Mouse (Mus musculus): Measurements from ENCODE around the gene Gatd1. TPM values are rescaled to one million over a fixed set of nuclear protein-coding genes. Genes with fewer than 3 reads are reported as not detected.
A peak's percentile ranks its signal among the peaks of the same experiment; 100 is the strongest.

Gatd1 gene
- polyA plus RNA-seq, 1 experiment, result 36.7 TPM

DNA sequence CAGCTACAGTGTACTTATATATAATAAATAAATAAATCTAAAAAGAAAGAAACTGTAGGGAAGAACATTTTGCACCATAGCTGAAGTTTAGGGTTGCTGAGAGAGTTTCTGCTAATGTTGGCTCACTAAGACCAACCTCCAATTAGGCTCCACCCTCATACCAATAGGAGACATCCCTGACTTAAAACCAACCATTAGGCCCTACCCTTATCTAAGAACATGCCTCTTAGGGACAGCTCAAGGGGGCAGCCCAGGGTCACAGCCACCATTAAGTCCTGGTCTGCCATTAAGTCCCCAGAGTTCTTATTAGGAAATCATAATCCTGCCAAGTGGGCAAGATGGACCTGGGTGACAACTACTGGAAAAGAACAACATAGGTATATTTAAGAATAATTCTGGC, 39.5 kb downstream of the Gatd1 start:
- H3K27me3 ChIP-seq (ENCODE audit: control insufficient read depth, insufficient read depth, low read length, poor library complexity, severe bottlenecking), result no peaks in the 10 kb centered on the region
- no peak overlapping the region for H3K4me3 ChIP-seq (ENCODE audit: low read depth, low read length)
- no peaks in the 10 kb centered on the region for H3K36me3 ChIP-seq (ENCODE audit: control insufficient read depth, insufficient read depth, low read length, poor library complexity, severe bottlenecking)
- H3K9ac ChIP-seq (ENCODE audit: low read depth, poor library complexity, severe bottlenecking), result no peak overlapping the region
- no peak overlapping the region for H3K27ac ChIP-seq (ENCODE audit: insufficient read depth, low read length)
- H3K9me3 ChIP-seq (replicated peaks; ENCODE audit: control insufficient read depth, insufficient read depth, low read length, poor library complexity, severe bottlenecking), result no peaks in the 10 kb centered on the region
- TF ChIP-seq POLR2A (IDR thresholded peaks at IDR 0.05; ENCODE audit: insufficient read depth, low read length) (no peak), EP300 (IDR thresholded peaks at IDR 0.05; ENCODE audit: insufficient read depth, low read depth, low read length) (no peak), CTCF (IDR thresholded peaks at IDR 0.05; ENCODE audit: low read depth, low read length) (no peak)
- H3K4me1 ChIP-seq (ENCODE audit: control insufficient read depth, insufficient read depth, low read length), result no peaks in the 10 kb centered on the region

DNA sequence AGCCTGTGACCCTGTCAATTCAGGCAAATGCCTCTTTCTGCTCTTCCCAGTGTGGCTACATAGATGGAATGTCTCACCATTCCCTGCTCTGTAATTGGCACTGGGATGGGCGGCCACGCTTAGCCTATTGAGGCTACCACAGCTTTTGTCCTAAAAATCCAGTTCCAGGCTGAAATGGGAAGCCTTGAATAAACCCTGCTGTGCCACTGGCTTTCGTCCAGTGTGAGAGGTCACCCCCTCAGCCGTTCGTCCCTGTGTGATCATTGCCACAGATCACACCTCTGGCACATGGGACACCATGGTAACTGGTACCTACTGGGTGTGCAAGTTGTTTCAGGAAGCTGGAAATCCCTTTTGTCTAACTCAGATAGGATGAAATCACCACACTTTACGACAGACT, 40.3 kb downstream of the Gatd1 start:
- Histone ChIP-seq H3K9me3 (replicated peaks; ENCODE audit: control insufficient read depth, insufficient read depth, low read length, poor library complexity, severe bottlenecking) (no peaks in the 10 kb centered on the region), H3K4me1 (ENCODE audit: control insufficient read depth, insufficient read depth, low read length) (no peaks in the 10 kb centered on the region), H3K27ac (ENCODE audit: insufficient read depth, low read length) (peak overlapping the region; percentile 69), H3K9ac (ENCODE audit: low read depth, poor library complexity, severe bottlenecking) (no peak overlapping the region), H3K27me3 (ENCODE audit: control insufficient read depth, insufficient read depth, low read length, poor library complexity, severe bottlenecking) (no peaks in the 10 kb centered on the region), H3K36me3 (ENCODE audit: control insufficient read depth, insufficient read depth, low read length, poor library complexity, severe bottlenecking) (no peaks in the 10 kb centered on the region), H3K4me3 (ENCODE audit: low read depth, low read length) (no peak overlapping the region)
- TF ChIP-seq CTCF (IDR thresholded peaks at IDR 0.05; ENCODE audit: low read depth, low read length) (no peak), POLR2A (IDR thresholded peaks at IDR 0.05; ENCODE audit: insufficient read depth, low read length) (no peak), EP300 (IDR thresholded peaks at IDR 0.05; ENCODE audit: insufficient read depth, low read depth, low read length) (no peak)

DNA sequence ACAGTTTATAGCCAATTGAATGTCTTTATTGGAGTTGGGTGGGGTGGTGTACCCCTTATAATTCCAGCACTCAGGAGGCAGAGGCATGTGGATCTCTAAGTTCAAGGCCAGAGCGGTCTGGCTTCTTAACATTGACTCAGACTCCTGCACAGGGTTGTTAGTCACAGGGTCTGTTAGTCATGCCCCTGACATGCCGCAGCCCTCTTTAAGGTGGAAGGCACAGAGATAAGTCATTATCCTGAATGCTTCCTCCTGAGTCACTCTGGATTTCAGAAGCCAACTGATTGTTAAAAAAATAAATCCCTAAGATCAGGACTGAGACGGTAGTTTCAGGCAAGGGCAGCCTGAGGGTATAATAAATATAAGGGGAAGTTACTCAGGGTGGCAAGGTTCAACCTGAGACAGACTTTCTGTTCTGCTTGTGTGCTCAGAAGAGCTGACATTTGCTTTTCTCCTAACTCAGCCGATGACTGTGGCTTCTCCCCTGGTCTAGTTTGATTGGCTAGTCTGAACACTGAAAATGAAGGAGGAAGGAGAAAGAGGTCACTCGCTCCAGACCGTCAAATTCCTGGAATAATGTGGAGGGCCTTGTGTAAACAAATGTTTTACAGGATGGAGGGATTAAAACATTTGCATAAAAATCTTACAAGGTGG, 41.9 kb downstream of the Gatd1 start:
- Histone ChIP-seq H3K9ac (ENCODE audit: low read depth, poor library complexity, severe bottlenecking) (peak overlapping the region; percentile 63), H3K27me3 (ENCODE audit: control insufficient read depth, insufficient read depth, low read length, poor library complexity, severe bottlenecking) (no peaks in the 10 kb centered on the region), H3K4me1 (ENCODE audit: control insufficient read depth, insufficient read depth, low read length) (no peaks in the 10 kb centered on the region), H3K9me3 (replicated peaks; ENCODE audit: control insufficient read depth, insufficient read depth, low read length, poor library complexity, severe bottlenecking) (no peaks in the 10 kb centered on the region), H3K36me3 (ENCODE audit: control insufficient read depth, insufficient read depth, low read length, poor library complexity, severe bottlenecking) (no peaks in the 10 kb centered on the region), H3K4me3 (ENCODE audit: low read depth, low read length) (no peak overlapping the region), H3K27ac (ENCODE audit: insufficient read depth, low read length) (peak overlapping the region; percentile 91)
- TF ChIP-seq POLR2A (IDR thresholded peaks at IDR 0.05; ENCODE audit: insufficient read depth, low read length) (no peak), EP300 (IDR thresholded peaks at IDR 0.05; ENCODE audit: insufficient read depth, low read depth, low read length) (peak; percentile 68; the same call in 1 of the 2 replicates), CTCF (IDR thresholded peaks at IDR 0.05; ENCODE audit: low read depth, low read length) (no peak)

DNA sequence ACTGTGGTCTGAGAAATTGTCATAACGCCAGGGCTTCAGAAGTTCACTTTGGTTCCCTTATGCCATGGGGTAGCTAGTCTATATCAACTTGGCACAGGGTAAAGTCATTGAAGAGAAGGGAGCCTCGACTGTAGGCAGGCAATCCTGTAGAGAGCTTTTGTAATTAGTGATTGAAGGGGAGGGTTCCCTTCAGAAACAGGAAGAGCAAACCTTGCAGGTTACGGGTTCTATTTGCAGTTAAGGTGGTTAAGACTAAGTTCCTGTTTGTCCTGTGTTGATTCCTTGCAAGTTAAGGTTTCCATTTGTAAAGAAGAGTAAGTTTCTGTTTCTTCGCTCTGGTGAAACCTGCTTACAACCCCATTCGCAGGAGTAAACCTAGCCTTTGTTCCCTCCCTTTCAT, 44.0 kb downstream of the Gatd1 start:
- Histone ChIP-seq H3K4me1 (ENCODE audit: control insufficient read depth, insufficient read depth, low read length) (no peaks in the 10 kb centered on the region), H3K9ac (ENCODE audit: low read depth, poor library complexity, severe bottlenecking) (no peak overlapping the region), H3K27me3 (ENCODE audit: control insufficient read depth, insufficient read depth, low read length, poor library complexity, severe bottlenecking) (no peaks in the 10 kb centered on the region), H3K9me3 (replicated peaks; ENCODE audit: control insufficient read depth, insufficient read depth, low read length, poor library complexity, severe bottlenecking) (no peaks in the 10 kb centered on the region), H3K4me3 (ENCODE audit: low read depth, low read length) (no peak overlapping the region), H3K36me3 (ENCODE audit: control insufficient read depth, insufficient read depth, low read length, poor library complexity, severe bottlenecking) (no peaks in the 10 kb centered on the region), H3K27ac (ENCODE audit: insufficient read depth, low read length) (peak overlapping the region; percentile 49)
- TF ChIP-seq POLR2A (IDR thresholded peaks at IDR 0.05; ENCODE audit: insufficient read depth, low read length) (no peak), EP300 (IDR thresholded peaks at IDR 0.05; ENCODE audit: insufficient read depth, low read depth, low read length) (no peak), CTCF (IDR thresholded peaks at IDR 0.05; ENCODE audit: low read depth, low read length) (no peak)

DNA sequence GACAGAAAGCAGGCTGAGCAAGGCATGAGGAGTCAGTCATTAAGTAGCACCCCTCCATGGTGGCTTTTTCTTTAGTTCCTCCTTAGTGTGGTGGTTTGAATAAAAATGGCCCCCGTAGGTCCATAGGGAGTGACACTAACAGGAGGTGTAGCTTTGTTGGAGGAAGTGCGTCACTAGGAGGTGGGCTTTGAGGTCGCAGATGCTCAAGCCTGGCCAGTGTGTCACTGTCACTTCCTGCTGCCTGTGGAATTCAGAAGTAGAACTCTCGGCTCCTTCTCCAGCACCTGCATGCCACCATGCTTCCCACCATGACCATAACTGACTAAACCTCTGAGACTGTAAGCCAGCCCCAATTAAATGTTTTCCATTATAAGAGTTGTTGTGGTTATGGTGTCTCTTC, 46.6 kb downstream of the Gatd1 start:
- Histone ChIP-seq H3K4me3 (ENCODE audit: low read depth, low read length) (no peak overlapping the region), H3K4me1 (ENCODE audit: control insufficient read depth, insufficient read depth, low read length) (no peaks in the 10 kb centered on the region), H3K9ac (ENCODE audit: low read depth, poor library complexity, severe bottlenecking) (no peak overlapping the region), H3K36me3 (ENCODE audit: control insufficient read depth, insufficient read depth, low read length, poor library complexity, severe bottlenecking) (no peaks in the 10 kb centered on the region), H3K27me3 (ENCODE audit: control insufficient read depth, insufficient read depth, low read length, poor library complexity, severe bottlenecking) (no peaks in the 10 kb centered on the region), H3K9me3 (replicated peaks; ENCODE audit: control insufficient read depth, insufficient read depth, low read length, poor library complexity, severe bottlenecking) (no peaks in the 10 kb centered on the region), H3K27ac (ENCODE audit: insufficient read depth, low read length) (no peak overlapping the region)
- TF ChIP-seq POLR2A (IDR thresholded peaks at IDR 0.05; ENCODE audit: insufficient read depth, low read length) (no peak), EP300 (IDR thresholded peaks at IDR 0.05; ENCODE audit: insufficient read depth, low read depth, low read length) (no peak), CTCF (IDR thresholded peaks at IDR 0.05; ENCODE audit: low read depth, low read length) (no peak)

DNA sequence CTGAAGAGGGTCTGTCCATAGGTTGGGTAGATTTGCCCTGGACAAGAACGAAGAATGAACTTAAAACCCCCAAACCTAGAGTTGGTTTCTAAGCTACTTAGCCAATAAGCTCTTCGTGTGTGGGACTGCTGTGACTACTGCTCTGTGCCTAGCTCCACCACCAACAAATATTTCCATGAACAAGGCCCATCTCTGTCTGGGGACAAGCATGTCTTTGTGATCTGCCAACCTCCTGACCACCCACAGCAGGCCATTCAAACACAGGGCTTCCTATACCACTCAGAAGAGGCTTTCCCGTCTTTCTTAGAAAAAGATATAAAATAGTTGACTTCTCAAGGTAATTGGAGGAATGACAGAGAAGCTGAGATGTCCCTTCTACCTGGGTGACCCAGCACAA, 48.9 kb downstream of the Gatd1 start:
- H3K4me3 ChIP-seq (ENCODE audit: low read depth, low read length), result no peak overlapping the region
- no peak overlapping the region for H3K27ac ChIP-seq (ENCODE audit: insufficient read depth, low read length)
- no peaks in the 10 kb centered on the region for H3K36me3 ChIP-seq (ENCODE audit: control insufficient read depth, insufficient read depth, low read length, poor library complexity, severe bottlenecking)
- TF ChIP-seq EP300 (IDR thresholded peaks at IDR 0.05; ENCODE audit: insufficient read depth, low read depth, low read length), result no peak
- no peak for TF ChIP-seq POLR2A (IDR thresholded peaks at IDR 0.05; ENCODE audit: insufficient read depth, low read length)
- TF ChIP-seq CTCF (IDR thresholded peaks at IDR 0.05; ENCODE audit: low read depth, low read length), result no peak
- no peaks in the 10 kb centered on the region for H3K9me3 ChIP-seq (replicated peaks; ENCODE audit: control insufficient read depth, insufficient read depth, low read length, poor library complexity, severe bottlenecking)
- H3K9ac ChIP-seq (ENCODE audit: low read depth, poor library complexity, severe bottlenecking), result no peak overlapping the region
- no peaks in the 10 kb centered on the region for H3K4me1 ChIP-seq (ENCODE audit: control insufficient read depth, insufficient read depth, low read length)
- no peaks in the 10 kb centered on the region for H3K27me3 ChIP-seq (ENCODE audit: control insufficient read depth, insufficient read depth, low read length, poor library complexity, severe bottlenecking)
